Mouse (Mus musculus): ENCODE results near the gene Pid1. TPM values are rescaled to one million over a fixed set of nuclear protein-coding genes. Genes with fewer than 3 reads are reported as not detected.

Gene Pid1
- polyA plus RNA-seq, 1 experiment from 2014 or later = 21.4 TPM

DNA sequence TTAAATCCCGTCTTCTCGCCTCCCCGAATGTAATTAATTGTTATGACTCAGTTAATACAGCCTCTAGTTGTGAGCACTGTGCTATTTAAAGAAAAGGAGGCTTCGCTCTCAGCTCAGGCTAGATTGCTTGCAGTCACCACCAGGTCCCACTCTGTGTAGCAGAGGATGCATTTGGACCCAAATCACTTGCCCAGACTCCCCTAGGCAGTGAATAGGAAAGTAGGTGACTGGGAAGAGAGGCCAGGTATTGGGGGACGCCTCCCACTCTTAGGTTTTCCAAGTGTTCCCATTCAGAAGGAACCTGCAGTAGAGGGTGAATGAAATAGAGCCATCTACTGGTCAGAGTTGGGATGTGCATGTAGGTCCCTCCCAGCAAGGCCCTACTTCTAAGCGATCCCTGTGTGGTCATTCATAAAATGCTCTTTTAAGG is 77.3 kb downstream of the Pid1 start:
- Histone ChIP-seq H3K27ac (no peak overlapping the region), H3K9me3 (no peaks in the 10 kb centered on the region), H3K4me1 (no peaks in the 10 kb centered on the region), H3K9ac (no peak overlapping the region), H3K36me3 (no peaks in the 10 kb centered on the region), H3K4me2 (no peak overlapping the region), H3K4me3 (replicated peaks) (no peak overlapping the region), H3K27me3 (replicated peaks) (0 out of 2 replicates have a peak, but pooled peaks cover 3% of the 10 kb centered on the region)
- ATAC-seq (ENCODE audit: insufficient read depth, low FRiP score, low read depth) = 0 out of 2 replicates have a peak, but pooled peaks have one; percentile 36
- WGBS = 26% methylated on average over 6 of the region's 6 CpGs

- Histone ChIP-seq H3K9ac (no peak overlapping the region), H3K9me3 (no peaks in the 10 kb centered on the region), H3K27ac (no peak overlapping the region), H3K4me3 (replicated peaks) (no peak overlapping the region), H3K36me3 (no peaks in the 10 kb centered on the region), H3K4me1 (no peaks in the 10 kb centered on the region), H3K4me2 (no peak overlapping the region), H3K27me3 (replicated peaks) (0 out of 2 replicates have a peak, but pooled peaks cover 3% of the 10 kb centered on the region)
- WGBS = 83% methylated on average over 7 of the region's 7 CpGs
- ATAC-seq (ENCODE audit: insufficient read depth, low FRiP score, low read depth) = no peak
Observed at GRCm38 (mm10) chr1:84285620-84286019, 78.4 kb downstream of the Pid1 start.

DNA sequence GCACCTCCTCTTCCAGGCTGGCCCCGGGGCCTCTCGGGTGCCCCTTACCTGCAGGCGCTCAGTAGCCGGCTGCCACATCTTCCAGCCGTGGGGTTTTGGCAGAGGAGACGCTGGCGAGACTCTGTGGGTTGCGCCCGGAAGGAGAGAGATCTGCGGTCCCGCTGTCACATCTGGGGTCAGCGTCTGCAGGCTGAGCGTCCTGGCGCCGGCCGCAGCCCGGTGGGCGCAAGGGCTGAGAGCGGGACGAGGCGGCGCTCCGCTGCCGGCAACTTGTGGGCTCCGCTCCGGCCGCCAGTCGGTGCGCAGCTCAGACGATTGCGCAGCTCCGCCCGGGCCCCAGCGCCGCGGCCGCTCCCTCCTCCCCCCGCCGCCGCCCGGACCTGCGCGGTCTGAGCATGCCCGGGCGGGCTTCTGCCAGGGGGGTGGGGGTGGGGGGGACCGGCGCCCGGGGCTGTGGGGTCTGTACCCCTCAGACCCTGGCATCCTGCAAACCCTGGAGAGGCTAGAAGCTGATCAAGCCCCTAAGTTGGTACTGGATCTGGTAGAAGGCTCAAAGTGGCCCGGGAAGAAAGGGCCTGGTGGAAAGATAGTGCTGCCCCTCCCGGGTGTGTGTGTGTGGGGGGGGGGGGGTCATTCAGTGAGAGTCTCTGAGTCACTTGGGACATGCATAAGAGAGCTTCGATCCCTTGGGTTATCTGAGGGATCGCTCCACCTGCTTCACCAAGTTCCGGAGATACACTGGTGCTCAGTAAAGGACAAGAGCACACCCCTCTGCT is 79.5 kb downstream of the Pid1 start:
- Histone ChIP-seq H3K4me3 (replicated peaks) (peak overlapping the region; percentile 60), H3K27me3 (replicated peaks) (0 out of 2 replicates have a peak, but pooled peaks cover 3% of the 10 kb centered on the region), H3K4me2 (peak overlapping the region; percentile 91), H3K9ac (peak overlapping the region; percentile 52), H3K4me1 (no peaks in the 10 kb centered on the region), H3K9me3 (no peaks in the 10 kb centered on the region), H3K36me3 (no peaks in the 10 kb centered on the region), H3K27ac (no peak overlapping the region)
- ATAC-seq (ENCODE audit: insufficient read depth, low FRiP score, low read depth) = peak; percentile 69
- WGBS = 5% methylated on average over 37 of the region's 53 CpGs

DNA sequence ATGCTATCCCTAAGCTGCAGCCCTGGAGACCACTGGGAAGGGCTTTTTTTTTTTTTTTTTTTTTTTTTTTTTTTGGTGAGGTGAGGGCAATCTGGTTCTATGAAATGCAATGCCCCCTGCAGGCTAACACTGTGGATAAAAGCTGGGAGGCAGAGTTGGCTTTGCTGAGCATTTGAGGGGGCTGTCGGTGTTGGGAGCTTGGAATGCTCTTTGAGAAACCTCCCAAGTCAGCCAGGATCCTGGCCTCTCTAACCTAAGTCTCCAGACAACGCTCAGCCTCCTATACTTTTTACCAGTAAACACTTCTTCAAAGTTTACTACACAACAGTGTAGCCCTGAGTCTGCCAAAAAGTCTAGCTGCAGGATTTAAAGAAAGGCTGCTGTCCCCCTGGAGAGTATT is 80.9 kb downstream of the Pid1 start:
- no peaks in the 10 kb centered on the region for H3K36me3 ChIP-seq
- ATAC-seq (ENCODE audit: insufficient read depth, low FRiP score, low read depth) = no peak
- H3K27me3 ChIP-seq (replicated peaks) = 0 out of 2 replicates have a peak, but pooled peaks cover 3% of the 10 kb centered on the region
- no peaks in the 10 kb centered on the region for H3K4me1 ChIP-seq
- peak overlapping the region; percentile 60; the same call in 1 of the 2 replicates for H3K4me3 ChIP-seq (replicated peaks)
- 7% methylated on average over 2 of the region's 2 CpGs for WGBS
- H3K27ac ChIP-seq = no peak overlapping the region
- H3K4me2 ChIP-seq = peak overlapping the region; percentile 91
- no peaks in the 10 kb centered on the region for H3K9me3 ChIP-seq
- no peak overlapping the region for H3K9ac ChIP-seq

- ATAC-seq (ENCODE audit: insufficient read depth, low FRiP score, low read depth) = no peak
- Histone ChIP-seq H3K4me2 (no peak overlapping the region), H3K27me3 (replicated peaks) (0 out of 2 replicates have a peak, but pooled peaks cover 2% of the 10 kb centered on the region), H3K27ac (no peak overlapping the region), H3K9me3 (no peaks in the 10 kb centered on the region), H3K4me1 (no peaks in the 10 kb centered on the region), H3K4me3 (replicated peaks) (no peak overlapping the region), H3K36me3 (no peaks in the 10 kb centered on the region), H3K9ac (no peak overlapping the region)
- WGBS = 88% methylated on average over 3 of the region's 3 CpGs
Observed at GRCm38 (mm10) chr1:84280171-84280570, 83.8 kb downstream of the Pid1 start.

GRCm38 (mm10) chr1:84278359-84279255 is 85.4 kb downstream of the Pid1 start:
- Histone ChIP-seq H3K27ac (no peak overlapping the region), H3K4me1 (no peaks in the 10 kb centered on the region), H3K4me2 (no peak overlapping the region), H3K9ac (no peak overlapping the region), H3K4me3 (replicated peaks) (no peak overlapping the region), H3K9me3 (no peaks in the 10 kb centered on the region), H3K27me3 (replicated peaks) (no peaks in the 10 kb centered on the region), H3K36me3 (no peaks in the 10 kb centered on the region)
- no peak for ATAC-seq (ENCODE audit: insufficient read depth, low FRiP score, low read depth)
- 64% methylated on average over 7 of the region's 7 CpGs for WGBS

DNA sequence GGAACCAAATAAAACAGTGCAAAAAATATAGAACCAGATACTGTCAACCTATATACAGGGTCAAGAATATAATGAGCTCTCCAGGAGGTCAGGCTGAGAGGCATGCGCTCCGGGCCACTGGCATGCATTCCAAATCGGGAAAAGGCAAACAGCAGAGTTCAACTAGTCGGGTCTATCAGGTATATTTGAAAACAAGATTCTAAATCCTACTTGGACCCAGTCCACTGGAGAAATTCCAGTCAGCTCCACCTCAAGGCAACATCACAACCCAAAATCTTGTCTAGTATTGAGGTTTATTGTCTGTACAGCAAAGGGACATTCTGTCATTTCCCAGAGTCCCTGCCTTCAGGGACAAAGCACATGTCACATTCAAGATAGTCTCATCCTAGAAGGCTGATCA is 91.0 kb downstream of the Pid1 start:
- no peak for ATAC-seq (ENCODE audit: insufficient read depth, low FRiP score, low read depth)
- no peak overlapping the region for H3K4me3 ChIP-seq (replicated peaks)
- no peak overlapping the region for H3K9ac ChIP-seq
- no peaks in the 10 kb centered on the region for H3K4me1 ChIP-seq
- H3K27ac ChIP-seq = no peak overlapping the region
- whole genome bisulfite sequencing = 50% methylated on average over 4 of the region's 4 CpGs
- no peak overlapping the region for H3K4me2 ChIP-seq
- no peaks in the 10 kb centered on the region for H3K9me3 ChIP-seq
- H3K27me3 ChIP-seq (replicated peaks) = no peaks in the 10 kb centered on the region
- no peaks in the 10 kb centered on the region for H3K36me3 ChIP-seq

GRCm38 (mm10) chr1:84271712-84272200 is 92.2 kb downstream of the Pid1 start:
- no peak overlapping the region for H3K4me2 ChIP-seq
- H3K4me1 ChIP-seq = no peaks in the 10 kb centered on the region
- WGBS = 72% methylated on average over 2 of the region's 2 CpGs
- H3K9ac ChIP-seq = no peak overlapping the region
- no peaks in the 10 kb centered on the region for H3K27me3 ChIP-seq (replicated peaks)
- no peaks in the 10 kb centered on the region for H3K9me3 ChIP-seq
- H3K36me3 ChIP-seq = no peaks in the 10 kb centered on the region
- H3K4me3 ChIP-seq (replicated peaks) = no peak overlapping the region
- ATAC-seq (ENCODE audit: insufficient read depth, low FRiP score, low read depth) = no peak
- H3K27ac ChIP-seq = no peak overlapping the region

DNA sequence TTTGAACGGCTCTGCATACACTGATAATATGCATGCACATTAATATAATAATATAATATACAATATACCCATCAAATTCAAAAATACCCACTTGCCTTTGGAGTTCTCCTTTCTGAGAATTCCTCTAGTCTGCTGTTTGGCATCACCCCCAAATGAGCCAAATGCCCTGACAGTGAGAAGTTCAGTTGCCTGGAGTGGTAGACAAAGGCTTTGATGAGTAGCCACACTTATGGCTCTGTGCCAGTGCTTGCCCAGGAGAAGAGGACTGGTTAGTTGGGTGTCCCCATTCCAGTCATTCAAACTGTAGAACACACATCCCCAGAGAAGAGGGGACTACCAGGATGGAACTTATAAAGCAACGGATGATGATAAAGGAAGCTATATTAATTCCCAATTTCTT is 106.3 kb downstream of the Pid1 start:
- Histone ChIP-seq H3K27ac (no peak overlapping the region), H3K4me3 (replicated peaks) (no peak overlapping the region), H3K36me3 (no peaks in the 10 kb centered on the region), H3K27me3 (replicated peaks) (no peaks in the 10 kb centered on the region), H3K4me1 (no peaks in the 10 kb centered on the region), H3K4me2 (no peak overlapping the region), H3K9me3 (no peaks in the 10 kb centered on the region), H3K9ac (no peak overlapping the region)
- 96% methylated on average over 2 of the region's 2 CpGs for WGBS
- no peak for ATAC-seq (ENCODE audit: insufficient read depth, low FRiP score, low read depth)

GRCm38 (mm10) chr1:84254361-84254760 is 109.6 kb downstream of the Pid1 start:
- Histone ChIP-seq H3K4me2 (no peak overlapping the region), H3K4me1 (no peaks in the 10 kb centered on the region), H3K27ac (no peak overlapping the region), H3K9me3 (no peaks in the 10 kb centered on the region), H3K9ac (no peak overlapping the region), H3K4me3 (replicated peaks) (no peak overlapping the region), H3K36me3 (no peaks in the 10 kb centered on the region), H3K27me3 (replicated peaks) (no peaks in the 10 kb centered on the region)
- ATAC-seq (ENCODE audit: insufficient read depth, low FRiP score, low read depth) = no peak
- WGBS = 62% methylated on average over 5 of the region's 5 CpGs

DNA sequence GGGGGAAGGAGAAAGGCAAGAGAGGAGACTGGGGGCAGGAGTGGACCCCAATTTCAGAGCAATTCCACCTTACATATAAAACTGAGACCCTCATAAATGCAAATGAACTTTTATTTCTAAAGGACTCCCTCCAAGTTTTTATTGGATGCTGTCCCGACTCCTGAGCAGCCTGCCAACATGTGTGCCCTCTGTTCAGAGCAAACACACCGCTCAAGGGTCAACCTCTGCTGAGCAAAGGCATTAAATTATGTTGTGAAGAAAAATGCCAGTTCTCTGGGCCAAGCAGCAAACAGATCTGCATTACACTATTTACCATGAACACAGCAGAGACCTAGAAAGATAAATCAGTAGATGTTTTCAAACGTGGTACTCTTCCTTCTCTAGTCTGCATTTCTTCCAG is 110.1 kb downstream of the Pid1 start:
- no peak for ATAC-seq (ENCODE audit: insufficient read depth, low FRiP score, low read depth)
- 37% methylated on average over 3 of the region's 3 CpGs for WGBS
- no peaks in the 10 kb centered on the region for H3K9me3 ChIP-seq
- H3K9ac ChIP-seq = no peak overlapping the region
- no peak overlapping the region for H3K27ac ChIP-seq
- no peak overlapping the region for H3K4me2 ChIP-seq
- H3K4me1 ChIP-seq = no peaks in the 10 kb centered on the region
- H3K36me3 ChIP-seq = no peaks in the 10 kb centered on the region
- H3K27me3 ChIP-seq (replicated peaks) = no peaks in the 10 kb centered on the region
- no peak overlapping the region for H3K4me3 ChIP-seq (replicated peaks)

DNA sequence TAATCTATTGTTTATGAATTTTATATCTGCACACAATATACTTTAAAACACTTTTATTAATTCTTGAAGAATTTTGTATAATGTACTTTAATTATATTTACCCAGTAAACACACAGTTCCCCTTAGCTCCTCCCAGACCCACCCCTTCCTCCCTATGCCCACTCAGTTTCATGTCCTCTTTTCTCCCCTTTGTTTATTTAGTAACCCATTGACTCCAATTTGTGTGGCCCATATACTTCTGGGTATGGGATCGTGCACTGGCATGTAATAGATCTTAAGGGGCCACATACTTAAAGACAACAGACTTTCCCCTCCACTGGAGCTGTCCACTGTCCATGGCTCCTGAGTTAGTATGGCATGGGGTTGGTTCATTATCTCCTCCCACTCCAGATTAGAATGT is 112.8 kb downstream of the Pid1 start:
- Histone ChIP-seq H3K36me3 (no peaks in the 10 kb centered on the region), H3K9me3 (no peaks in the 10 kb centered on the region), H3K9ac (no peak overlapping the region), H3K4me1 (no peaks in the 10 kb centered on the region), H3K27ac (no peak overlapping the region), H3K27me3 (replicated peaks) (no peaks in the 10 kb centered on the region), H3K4me2 (no peak overlapping the region), H3K4me3 (replicated peaks) (no peak overlapping the region)
- no peak for ATAC-seq (ENCODE audit: insufficient read depth, low FRiP score, low read depth)
- WGBS = 30% methylated on average over 1 of the region's 1 CpGs
